Mouse (Mus musculus) erythroblast, embryonic 14.5 days (primary cell): ENCODE data around the gene Efhd2.

ENCODE experiments used
- GATA1 ChIP-seq: IDR thresholded peaks from 2 replicates; pipeline ENCODE4 v1.6.1; 2012; ENCODE audit warnings: low read length, inconsistent platforms, mixed read lengths
- TAL1 ChIP-seq: IDR thresholded peaks from 3 replicates; pipeline ENCODE4 v1.6.1; 2012; ENCODE audit warnings: low read length, inconsistent platforms, mixed read lengths

GRCm38 (mm10) chr4:141834536-141835095 is 40.1 kb downstream of the Efhd2 start:
- TF ChIP-seq TAL1, result no peak
- TF ChIP-seq GATA1, result no peak
